Mouse (Mus musculus) limb, embryonic 14.5 days (tissue): ENCODE data around the gene Rbm20. TPM values are rescaled to one million over a fixed set of nuclear protein-coding genes. Genes with fewer than 3 reads are reported as not detected.

Source experiments
- ATAC-seq: fragments of 200-750 bp; cut with Nextera tagmentation; 2 replicates; pipeline ENCODE4 v1.8.0; 2017; ENCODE audit warnings: low read depth, moderate number of reproducible peaks, moderate TSS enrichment; ENCODE audit not compliant: low FRiP score
- DNase-seq: peaks from one replicate; pipeline ENCODE4 v3.0.0-alpha.2; 2015; ENCODE audit warnings: low spot score
- H3K27ac ChIP-seq: fragments of 300-500 bp; sonication (generic); replicated peaks from 2 replicates; pipeline ENCODE4 v1.5.1; 2014; ENCODE audit warnings: low read depth, mild to moderate bottlenecking, low read length, moderate library complexity, mixed read lengths
- H3K27me3 ChIP-seq: fragments of 300-500 bp; sonication (generic); 2 replicates; pipeline ENCODE4 v1.6.1; 2014; ENCODE audit warnings: low read length, mixed read lengths; ENCODE audit not compliant: control insufficient read depth, insufficient read depth
- H3K36me3 ChIP-seq: fragments of 300-500 bp; sonication (generic); 2 replicates; pipeline ENCODE4 v1.6.1; 2014; ENCODE audit warnings: mild to moderate bottlenecking, low read length, moderate library complexity, mixed read lengths; ENCODE audit not compliant: control insufficient read depth, insufficient read depth
- H3K4me1 ChIP-seq: fragments of 300-500 bp; sonication (generic); 2 replicates; pipeline ENCODE4 v1.6.1; 2014; ENCODE audit warnings: antibody characterized with exemption, low read length, mixed read lengths; ENCODE audit not compliant: control insufficient read depth, insufficient read depth
- H3K4me2 ChIP-seq: fragments of 300-500 bp; sonication (generic); replicated peaks from 2 replicates; pipeline ENCODE4 v1.6.1; 2014; ENCODE audit warnings: low read depth, mild to moderate bottlenecking, low read length, moderate library complexity; ENCODE audit not compliant: severe bottlenecking
- H3K4me3 ChIP-seq: fragments of 300-500 bp; sonication (generic); replicated peaks from 2 replicates; pipeline ENCODE4 v1.5.1; 2014; ENCODE audit warnings: low read length
- H3K9ac ChIP-seq: fragments of 300-500 bp; sonication (generic); 2 replicates; pipeline ENCODE4 v1.6.1; 2014; ENCODE audit warnings: mild to moderate bottlenecking, low read depth, low read length, moderate library complexity; ENCODE audit not compliant: severe bottlenecking
- H3K9me3 ChIP-seq: fragments of 300-500 bp; sonication (generic); 2 replicates; pipeline ENCODE4 v1.6.1; 2016; ENCODE audit warnings: low read length; ENCODE audit not compliant: control insufficient read depth
- POLR2A ChIP-seq: fragments of 200-500 bp; IDR thresholded peaks from 2 replicates; pipeline ENCODE4 v1.8.0; 2012; ENCODE audit warnings: inconsistent platforms, mild to moderate bottlenecking, moderate library complexity, borderline replicate concordance; ENCODE audit not compliant: insufficient read depth, insufficient read length; ENCODE audit errors: extremely low read depth
- WGBS: fragments of 180-500 bp; shearing (Covaris S2); extraction: QIAGEN DNeasy Blood & Tissue Kit; methylation state at CpG from one replicate; pipeline ENCODE4 v1.1.7; 2014; 5-methylcytosine and 5-hydroxymethylcytosine counted together
- polyA plus RNA-seq, 2 experiments: library from polyadenylated mRNA; depleted of rRNA in 1 of 2; stranded (reverse) in 1 of 2; unstranded in 1 of 2; fragments of >200 nt; fragmentation: Nextera tagmentation in 1 of 2; extraction: Ambion mirVana in 1 of 2; gene quantifications; 2 replicates each; pipeline versions ENCODE4 v1.2.1 to v1.2.3; 2012 to 2014

The Rbm20 gene
- polyA plus RNA-seq, 2 experiments = 5.5 to 10.0 TPM

DNA sequence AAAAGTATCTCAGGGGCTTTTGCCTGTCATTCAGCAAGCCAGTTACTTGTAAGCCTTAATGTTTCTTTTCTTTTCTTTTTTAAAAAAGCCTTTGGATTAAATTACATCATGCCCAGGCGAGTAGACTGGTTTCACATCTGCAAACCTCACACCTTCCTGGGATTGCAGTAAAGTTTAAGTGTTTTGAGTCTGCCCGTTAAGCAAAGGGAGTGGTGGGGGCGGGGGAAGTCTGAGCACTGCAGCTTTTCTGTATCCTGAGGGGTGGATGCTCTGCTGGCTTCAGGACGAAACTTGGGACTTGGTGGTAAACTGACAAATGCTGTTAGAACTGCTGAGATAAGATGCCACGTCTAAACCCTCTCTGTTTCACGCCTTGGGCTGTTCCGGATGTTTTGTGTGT lies 22.6 kb downstream of the Rbm20 start:
- no peak overlapping the region for H3K9ac ChIP-seq
- H3K4me1 ChIP-seq = peaks cover 12% of the 10 kb centered on the region; the same call in 1 of the 2 replicates
- no peaks in the 10 kb centered on the region for H3K27me3 ChIP-seq
- no peaks in the 10 kb centered on the region for H3K36me3 ChIP-seq
- peak overlapping the region; percentile 21 for H3K4me2 ChIP-seq
- H3K27ac ChIP-seq = no peak overlapping the region
- no peak for TF ChIP-seq POLR2A
- ATAC-seq (peak; percentile 58; the same call in 1 of the 2 replicates), DNase-seq (peak; percentile 22)
- no peak overlapping the region for H3K4me3 ChIP-seq
- 11% methylated on average over 7 of the region's 7 CpGs for WGBS
- no peaks in the 10 kb centered on the region for H3K9me3 ChIP-seq

DNA sequence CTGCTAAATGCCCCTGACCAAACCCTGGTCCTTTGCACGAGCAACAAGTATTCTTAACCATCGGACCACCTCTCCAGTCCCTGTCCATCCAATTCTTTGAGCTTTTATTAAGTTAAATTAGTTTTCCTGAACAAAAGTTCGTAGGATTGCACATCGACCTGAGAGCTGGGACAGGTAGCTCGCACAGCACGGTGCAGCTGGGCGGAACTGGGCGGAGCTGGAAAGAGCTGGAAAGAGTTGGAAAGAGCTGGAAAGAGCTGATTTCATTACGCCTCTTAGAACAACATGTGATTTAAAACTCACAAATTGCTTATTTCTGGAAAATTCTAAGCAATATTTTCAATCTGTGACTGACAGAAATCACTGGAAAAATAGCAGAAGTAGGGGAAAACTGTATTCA lies 24.3 kb downstream of the Rbm20 start:
- Histone ChIP-seq H3K4me1 (peaks cover 15% of the 10 kb centered on the region; the same call in 1 of the 2 replicates), H3K4me2 (no peak overlapping the region), H3K9ac (no peak overlapping the region), H3K36me3 (no peaks in the 10 kb centered on the region), H3K9me3 (no peaks in the 10 kb centered on the region), H3K27ac (no peak overlapping the region), H3K4me3 (no peak overlapping the region), H3K27me3 (no peaks in the 10 kb centered on the region)
- no peak for DNase-seq
- TF ChIP-seq POLR2A = no peak
- WGBS = 91% methylated on average over 9 of the region's 9 CpGs
- ATAC-seq = no peak

DNA sequence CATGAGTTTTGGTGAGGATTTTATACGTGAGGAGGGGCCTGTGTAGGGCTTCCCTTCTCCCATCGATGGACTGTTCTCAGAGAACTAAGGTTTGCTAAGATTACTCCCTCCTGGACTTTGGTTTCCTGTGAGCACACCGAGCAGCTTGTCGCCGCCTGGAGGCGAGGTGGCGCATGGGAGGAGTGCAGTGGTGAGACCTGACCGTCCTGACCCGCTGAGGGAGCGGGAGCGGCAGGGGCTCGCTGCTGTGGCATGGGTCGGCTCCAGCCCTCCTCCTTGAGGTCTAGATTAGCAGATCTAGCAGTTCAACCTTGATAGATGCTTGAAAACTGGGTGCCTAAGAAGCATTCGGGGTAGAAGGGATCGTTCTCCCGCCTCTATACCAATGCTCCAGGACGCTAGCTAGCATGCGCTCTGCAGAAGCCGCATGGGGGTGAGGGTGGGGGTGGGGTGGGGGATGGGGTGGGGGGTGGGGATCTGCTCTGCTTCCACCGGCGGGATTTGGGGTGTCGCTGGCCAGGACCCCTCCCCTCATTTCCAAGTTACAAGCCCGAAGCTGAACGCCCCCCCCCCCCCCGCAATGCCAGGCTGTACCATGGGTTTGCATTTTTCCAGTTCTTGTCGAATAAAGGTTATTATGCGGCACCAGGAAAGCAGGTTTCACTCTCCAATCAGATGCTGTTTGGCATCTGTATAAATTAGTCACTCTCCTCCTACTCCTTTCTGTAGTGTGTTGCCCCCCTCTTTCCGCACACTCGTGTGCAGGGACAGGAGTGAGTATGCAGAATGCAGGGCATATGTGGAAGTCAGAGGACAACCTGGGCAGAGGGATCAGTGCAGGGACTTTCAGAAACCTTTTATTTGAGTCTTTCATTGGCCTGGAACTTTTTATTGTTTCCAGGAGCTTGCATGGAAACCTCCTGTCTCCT lies 28.1 kb downstream of the Rbm20 start:
- Histone ChIP-seq H3K4me3 (peak overlapping the region; percentile 33), H3K36me3 (no peaks in the 10 kb centered on the region), H3K4me2 (peak overlapping the region; percentile 64), H3K9ac (peak overlapping the region; percentile 56), H3K27me3 (no peaks in the 10 kb centered on the region), H3K4me1 (peaks cover 6% of the 10 kb centered on the region; the same call in 1 of the 2 replicates), H3K27ac (no peak overlapping the region), H3K9me3 (no peaks in the 10 kb centered on the region)
- peak; percentile 75 for ATAC-seq
- no peak for TF ChIP-seq POLR2A
- DNase-seq = peak; percentile 44
- 8% methylated on average over 26 of the region's 29 CpGs for WGBS

DNA sequence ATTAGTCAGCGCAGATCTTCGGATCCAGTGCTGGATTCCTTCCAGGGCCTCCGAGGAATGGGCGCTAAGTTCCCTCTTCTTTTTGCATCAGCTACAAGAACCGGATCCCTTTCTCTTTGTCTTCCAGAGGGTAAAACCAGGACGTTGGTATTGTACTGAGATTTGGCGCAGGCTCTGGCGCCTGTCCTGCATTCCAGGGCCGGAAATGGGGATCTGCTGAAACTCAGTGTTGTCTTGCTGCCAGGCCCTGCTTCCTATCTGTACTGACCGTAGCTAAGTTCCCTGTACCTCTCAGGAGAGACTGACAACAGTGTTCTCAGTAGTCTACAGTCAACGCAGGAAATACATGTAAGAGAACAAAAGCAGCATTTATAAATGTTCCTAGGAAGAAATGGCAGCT lies 31.3 kb downstream of the Rbm20 start:
- WGBS = 73% methylated on average over 11 of the region's 11 CpGs
- Histone ChIP-seq H3K9ac (no peak overlapping the region), H3K27ac (no peak overlapping the region), H3K4me1 (peaks cover 13% of the 10 kb centered on the region), H3K27me3 (no peaks in the 10 kb centered on the region), H3K4me2 (no peak overlapping the region), H3K9me3 (no peaks in the 10 kb centered on the region), H3K36me3 (no peaks in the 10 kb centered on the region), H3K4me3 (no peak overlapping the region)
- DNase-seq (no peak), ATAC-seq (no peak)
- TF ChIP-seq POLR2A = no peak

DNA sequence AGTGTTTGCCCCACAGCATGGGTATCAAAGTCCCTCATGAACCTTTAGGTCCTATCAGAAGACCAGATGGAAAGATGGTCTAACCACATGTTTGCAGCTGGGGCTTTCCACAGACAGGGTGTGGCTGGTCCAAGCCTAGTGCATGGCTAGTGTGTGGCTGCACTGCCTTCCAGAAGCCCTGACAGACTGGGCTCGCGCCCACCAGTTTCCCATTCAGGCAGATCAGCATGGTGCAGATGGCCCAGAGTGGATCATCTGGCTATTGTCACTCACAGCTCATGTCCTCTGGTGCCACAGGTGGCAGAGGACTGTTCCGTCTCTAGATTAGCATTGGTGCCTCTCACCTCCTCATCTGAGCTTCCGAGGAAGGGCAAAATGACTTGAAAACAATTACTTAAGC lies 33.8 kb downstream of the Rbm20 start:
- Histone ChIP-seq H3K27me3 (no peaks in the 10 kb centered on the region), H3K4me2 (no peak overlapping the region), H3K9ac (no peak overlapping the region), H3K36me3 (no peaks in the 10 kb centered on the region), H3K4me1 (peaks cover 7% of the 10 kb centered on the region), H3K4me3 (no peak overlapping the region), H3K27ac (no peak overlapping the region), H3K9me3 (no peaks in the 10 kb centered on the region)
- WGBS = 36% methylated on average over 4 of the region's 4 CpGs
- DNase-seq (peak; percentile 45), ATAC-seq (peak; percentile 51)
- no peak for TF ChIP-seq POLR2A
